Mouse (Mus musculus) c-Kit-positive CD71-positive TER-119-negative erythroid progenitor cells, embryonic 14.5 days (primary cell): Measurements from ENCODE around the gene Gm8914.
"Not testable (repeated sequence)": the region's sequence is repeated elsewhere in the genome, so short reads cannot be mapped to it uniquely, and the experiment has no call there.

Experiments
- DNase-seq: peaks from one replicate; pipeline ENCODE4 v3.0.0-alpha.2; 2013; ENCODE audit warnings: low read depth

The Gm8914 gene

GRCm38 (mm10) chrX:91479826-91480225 is at the start of gene Gm8914:
Gm8914 (plus strand) TSS chrX:91480126.
- DNase-seq, result not testable (repeated sequence)
